Mouse (Mus musculus): Measurements from ENCODE around the gene St8sia6.

St8sia6 gene

DNA sequence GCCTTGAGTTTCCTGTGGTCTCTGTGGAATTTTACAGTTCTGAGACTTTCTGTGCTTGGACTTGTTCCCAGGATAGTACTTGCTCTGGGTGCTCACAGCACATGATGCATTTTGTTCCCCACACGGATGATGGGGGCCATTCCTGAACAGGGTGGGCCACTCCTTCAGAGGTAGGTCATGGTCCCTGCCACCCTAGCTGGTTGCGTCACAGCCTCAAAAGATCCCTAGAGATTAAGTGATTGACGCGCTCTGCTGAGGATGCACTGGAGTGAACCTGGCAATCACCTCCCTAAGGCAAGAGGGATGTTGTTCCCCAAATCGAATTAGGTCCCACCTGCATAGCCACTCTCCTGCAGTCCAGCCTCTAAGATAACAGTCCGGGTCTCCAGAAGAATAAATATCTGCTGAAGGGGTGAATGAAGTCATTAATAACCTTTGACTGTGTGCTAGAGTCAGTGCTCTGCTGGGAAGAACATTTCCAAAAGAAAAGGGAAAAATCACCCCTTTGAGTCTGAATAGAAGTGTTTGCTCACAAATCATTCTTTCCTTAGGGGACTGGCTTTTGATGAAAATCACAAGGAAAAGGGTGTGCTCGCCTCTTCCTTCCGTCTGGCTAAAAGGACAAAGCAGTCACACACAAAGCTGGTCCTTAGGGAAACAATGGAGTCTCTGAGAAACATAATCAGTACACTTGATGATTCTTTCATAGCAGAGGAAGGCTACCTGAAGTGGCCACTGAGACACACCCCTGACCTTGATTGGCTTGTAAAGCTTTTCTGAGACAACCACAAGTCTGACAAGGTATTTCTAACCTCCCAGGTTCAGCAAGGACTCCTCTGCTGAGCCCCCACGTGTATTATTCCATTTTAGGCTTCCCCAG, 26.1 kb downstream of the St8sia6 start:
- no peak for DNase-seq (ENCODE audit: low spot score in 2 of 2)

DNA sequence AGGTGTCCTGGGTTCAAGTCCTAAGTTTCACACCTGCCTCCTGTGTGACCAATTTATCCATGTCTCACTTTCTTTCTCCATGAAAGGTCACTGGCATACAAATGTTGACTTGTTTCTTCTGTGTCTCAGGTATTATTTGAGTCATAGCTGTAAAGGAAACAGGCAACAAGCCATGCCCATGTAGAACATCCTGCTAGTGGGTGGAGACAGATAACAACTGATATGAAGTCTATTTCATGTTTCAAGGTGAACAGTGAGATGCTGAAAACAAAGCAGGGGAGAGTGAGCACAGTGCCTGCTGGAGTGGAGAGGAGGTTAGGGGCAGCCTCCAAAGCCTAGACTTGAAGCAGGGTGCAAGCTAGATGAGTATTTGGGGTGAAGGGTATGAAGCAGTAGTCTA, 33.5 kb downstream of the St8sia6 start:
- no peak for DNase-seq (ENCODE audit: low spot score in 2 of 2)

DNA sequence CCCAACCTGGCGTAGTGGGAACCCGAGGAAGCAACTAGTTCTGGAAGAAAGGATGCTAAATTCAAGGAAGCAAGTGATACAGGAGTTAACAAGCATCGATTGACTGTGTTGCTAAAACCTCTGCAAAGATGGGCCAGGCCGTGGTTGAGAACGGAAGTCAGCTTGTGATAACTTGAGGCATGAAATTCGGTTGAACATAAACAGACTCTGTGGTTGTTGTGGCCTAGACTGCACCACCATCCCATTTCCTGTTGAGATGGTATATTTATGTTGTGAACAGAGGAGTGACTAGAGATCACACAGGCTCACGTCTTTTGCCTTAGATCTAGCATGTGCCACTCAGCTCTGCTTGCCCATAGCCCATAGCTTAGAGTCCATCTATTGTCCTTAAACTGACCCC, 36.5 kb downstream of the St8sia6 start:
- no peak for DNase-seq (ENCODE audit: low spot score in 2 of 2)

DNA sequence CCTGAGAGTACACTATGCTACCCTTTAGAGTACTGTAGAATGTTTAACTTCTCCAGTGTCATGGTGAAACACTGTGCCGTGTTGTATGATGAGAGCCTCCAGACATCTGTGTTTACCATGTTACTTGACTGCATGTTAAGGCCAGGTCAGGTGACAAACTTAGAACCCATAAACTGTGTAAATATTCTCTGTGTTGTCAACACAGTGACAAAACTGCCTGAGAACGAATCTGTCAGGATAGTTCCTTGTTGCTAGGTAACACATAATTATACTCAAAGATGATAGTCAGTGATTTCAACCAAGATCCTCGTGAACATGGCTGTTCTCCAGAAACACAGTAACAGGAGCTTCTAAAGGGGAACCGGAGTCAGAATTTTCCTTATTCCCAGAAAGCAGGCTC, 38.1 kb downstream of the St8sia6 start:
- no peak for DNase-seq (ENCODE audit: low spot score in 2 of 2)

DNA sequence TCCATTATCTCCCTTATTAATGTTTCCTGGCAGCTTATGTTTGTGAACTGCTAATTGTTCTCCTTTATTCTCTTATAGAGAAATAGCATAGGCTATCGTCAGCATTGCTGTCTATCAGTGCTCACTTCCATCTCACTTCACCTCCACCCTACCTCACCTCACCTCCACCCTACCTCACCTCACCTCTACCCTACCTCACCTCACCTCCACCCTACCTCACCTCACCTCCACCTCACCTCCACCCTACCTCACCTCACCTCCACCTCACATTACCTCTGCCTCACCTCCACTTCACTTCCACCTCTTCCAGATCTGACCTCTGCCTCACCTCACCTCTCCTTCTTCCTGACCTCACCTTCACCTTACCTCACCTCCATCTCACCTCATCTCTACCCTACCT, 42.2 kb downstream of the St8sia6 start:
- DNase-seq (ENCODE audit: low spot score in 2 of 2), result no peak

DNA sequence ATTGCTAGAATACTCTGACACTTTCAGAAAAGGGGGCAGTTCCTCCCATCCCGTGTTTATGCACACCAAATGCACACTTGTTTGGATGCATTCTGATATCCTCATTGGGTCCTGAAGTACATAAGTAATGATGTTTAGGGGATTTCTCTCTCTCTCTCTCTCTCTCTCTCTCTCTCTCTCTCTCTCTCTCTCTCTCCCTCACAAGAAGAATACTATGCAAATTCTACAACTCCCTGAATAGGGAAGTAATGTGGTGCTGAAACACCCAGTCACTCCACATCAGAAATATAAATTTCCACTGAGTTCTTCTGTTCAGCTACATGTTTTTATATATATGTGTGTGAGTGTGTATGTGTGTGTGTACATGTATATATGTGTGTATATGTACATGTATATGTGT, 43.1 kb downstream of the St8sia6 start:
- DNase-seq (ENCODE audit: low spot score in 2 of 2), result no peak

DNA sequence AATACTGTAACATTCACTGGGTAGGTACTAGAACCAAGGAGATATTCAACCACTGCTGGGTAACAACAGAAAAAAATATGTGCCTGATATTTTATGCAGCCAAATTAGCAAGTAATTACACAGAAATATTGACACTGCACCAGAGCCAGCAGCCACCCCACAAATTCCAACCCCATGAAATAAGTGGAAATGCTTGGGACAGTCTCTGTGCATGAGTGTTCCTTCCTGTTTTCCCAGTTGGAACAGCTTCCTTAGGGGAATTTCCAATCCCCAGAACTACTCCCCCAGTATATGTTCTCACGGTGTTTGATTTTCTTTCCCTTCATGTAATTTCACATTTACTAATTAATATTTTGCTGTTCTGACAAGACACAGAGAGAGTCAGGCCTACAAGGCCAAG, 43.8 kb downstream of the St8sia6 start:
- no peak for DNase-seq (ENCODE audit: low spot score in 2 of 2)

DNA sequence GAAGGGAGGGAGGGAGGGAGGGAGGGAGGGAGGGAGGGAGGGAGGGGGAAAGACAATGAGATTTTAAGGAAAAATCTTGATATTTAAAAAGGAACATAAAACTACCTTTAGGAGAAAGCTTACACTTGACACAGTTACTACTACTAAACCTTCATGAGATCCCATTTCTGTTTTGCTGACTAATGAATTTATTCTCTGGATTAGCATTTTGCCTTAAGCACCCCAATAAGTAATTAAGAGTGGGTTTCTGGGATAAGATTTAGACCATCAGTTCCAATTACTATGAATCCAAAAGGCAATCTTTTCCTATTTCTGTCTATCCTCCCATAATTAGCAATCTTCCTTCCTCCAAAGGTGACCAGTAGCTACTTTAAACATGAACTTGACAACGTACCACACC, 44.7 kb downstream of the St8sia6 start:
- DNase-seq (ENCODE audit: low spot score in 2 of 2), result no peak

DNA sequence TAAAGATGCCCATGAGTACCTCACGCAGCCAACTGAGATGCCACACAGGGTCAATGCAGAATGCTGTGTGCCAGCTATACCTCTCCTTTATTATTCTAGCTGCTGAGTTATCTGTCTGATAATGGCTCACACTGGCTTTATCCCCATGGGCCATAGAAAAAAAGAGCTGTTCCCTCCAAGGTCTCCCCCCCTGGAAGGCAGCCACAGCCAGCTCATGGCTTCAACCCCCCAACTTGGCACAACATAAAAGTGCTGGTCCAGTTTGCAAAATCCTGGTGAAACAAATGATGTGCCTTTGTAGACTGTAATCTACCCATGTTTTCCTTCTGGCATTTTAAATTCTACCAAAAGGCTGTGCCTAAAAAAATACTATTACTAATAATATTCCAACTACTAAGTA, 46.3 kb downstream of the St8sia6 start:
- no peak for DNase-seq (ENCODE audit: low spot score in 2 of 2)

DNA sequence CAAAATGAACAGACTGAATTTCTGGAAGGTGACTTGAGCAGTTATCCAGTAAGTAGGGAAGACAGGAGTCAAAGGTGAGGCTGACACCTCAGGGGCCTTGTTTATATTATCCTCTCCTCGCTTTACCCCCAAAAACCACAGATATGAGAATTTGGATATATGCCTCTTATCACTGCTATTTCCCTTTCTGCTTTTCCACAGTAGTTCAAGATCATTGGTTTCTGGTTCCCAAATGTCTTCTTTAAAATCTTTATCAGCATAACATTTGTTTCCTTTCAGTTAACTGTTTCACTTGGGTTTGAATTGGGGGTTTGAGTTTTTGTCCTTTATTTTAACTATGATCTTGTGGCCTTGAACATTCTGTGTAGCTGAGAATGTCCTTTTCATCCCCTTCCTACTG, 47.8 kb downstream of the St8sia6 start:
- DNase-seq (ENCODE audit: low spot score in 2 of 2), result no peak

DNA sequence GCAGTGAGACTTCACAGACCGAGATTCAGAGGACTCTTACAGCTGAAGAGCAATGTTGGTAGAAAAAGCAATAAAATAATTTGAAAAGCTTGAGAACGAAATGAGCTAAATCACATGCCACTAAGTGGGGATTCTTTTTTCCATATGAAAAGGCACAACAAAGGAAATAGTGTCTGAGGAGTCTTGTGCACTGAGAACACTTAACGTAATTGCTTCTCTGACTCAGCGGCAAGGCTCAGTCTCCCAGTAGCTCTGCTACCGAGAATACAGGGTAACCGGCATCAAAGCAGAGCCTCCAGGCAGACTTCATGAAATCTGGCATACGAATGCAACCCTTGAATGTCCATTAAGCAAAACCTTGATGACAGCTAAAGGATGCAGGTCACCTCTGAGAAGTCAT, 55.2 kb downstream of the St8sia6 start:
- no peak for DNase-seq (ENCODE audit: low spot score in 2 of 2)

DNA sequence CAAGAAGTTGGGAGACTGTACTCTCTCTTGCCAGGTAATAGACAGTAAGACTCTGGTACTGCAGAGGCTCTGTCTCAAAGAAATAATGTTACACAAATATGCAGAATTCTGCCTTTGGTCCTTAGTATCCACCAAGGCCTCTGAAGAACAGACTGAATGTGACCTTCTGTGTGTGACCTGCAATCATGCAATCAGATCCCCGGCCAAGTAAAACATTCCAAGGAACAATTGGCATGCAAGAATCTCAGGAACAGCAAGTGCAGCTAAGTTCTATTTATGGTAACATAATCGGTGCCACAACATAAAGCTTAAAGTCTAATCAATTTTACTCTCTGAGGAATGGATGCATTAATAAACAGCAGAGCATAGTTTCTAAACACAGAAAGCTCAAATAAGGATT, 66.0 kb downstream of the St8sia6 start:
- DNase-seq (ENCODE audit: low spot score in 2 of 2), result no peak

DNA sequence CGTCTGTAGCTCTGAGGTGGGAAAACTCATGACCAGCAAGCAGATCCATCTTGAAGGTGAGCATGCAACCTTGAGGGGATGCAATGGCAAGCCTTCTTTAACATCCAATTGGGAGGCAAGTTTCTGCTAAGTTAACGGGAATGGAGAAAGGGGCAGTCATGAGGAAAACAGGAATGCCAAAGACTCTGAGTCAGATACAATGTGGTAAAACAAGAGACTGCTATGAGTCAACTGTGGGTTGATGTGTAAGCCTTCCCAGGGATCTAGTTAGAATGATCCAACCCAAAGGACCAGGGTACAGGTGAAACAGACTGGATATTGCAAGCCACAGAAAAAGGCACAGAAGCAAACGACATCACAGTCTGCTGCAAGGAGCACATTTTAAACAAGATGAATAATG, 68.3 kb downstream of the St8sia6 start:
- DNase-seq (ENCODE audit: low spot score in 2 of 2), result no peak

DNA sequence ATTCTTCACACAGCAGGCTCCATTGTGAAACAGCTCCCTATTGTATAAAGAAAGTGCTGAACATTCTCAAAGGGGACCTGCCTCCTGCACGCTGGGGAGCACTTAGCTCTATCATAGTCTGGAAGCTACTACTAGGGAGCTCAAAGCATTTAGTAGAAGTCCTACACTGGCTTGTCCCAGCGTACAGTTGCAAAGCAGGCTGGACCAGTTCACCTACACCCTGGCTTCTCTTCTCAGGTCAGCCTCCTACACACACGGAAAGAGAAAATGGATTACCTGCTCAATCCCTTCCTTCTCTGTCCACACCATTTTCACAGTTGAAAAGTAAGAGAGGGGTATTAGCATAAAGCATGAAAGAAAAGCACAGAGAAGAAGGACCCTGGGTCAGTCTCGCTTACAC, 71.6 kb downstream of the St8sia6 start:
- no peak for DNase-seq (ENCODE audit: low spot score in 2 of 2)

DNA sequence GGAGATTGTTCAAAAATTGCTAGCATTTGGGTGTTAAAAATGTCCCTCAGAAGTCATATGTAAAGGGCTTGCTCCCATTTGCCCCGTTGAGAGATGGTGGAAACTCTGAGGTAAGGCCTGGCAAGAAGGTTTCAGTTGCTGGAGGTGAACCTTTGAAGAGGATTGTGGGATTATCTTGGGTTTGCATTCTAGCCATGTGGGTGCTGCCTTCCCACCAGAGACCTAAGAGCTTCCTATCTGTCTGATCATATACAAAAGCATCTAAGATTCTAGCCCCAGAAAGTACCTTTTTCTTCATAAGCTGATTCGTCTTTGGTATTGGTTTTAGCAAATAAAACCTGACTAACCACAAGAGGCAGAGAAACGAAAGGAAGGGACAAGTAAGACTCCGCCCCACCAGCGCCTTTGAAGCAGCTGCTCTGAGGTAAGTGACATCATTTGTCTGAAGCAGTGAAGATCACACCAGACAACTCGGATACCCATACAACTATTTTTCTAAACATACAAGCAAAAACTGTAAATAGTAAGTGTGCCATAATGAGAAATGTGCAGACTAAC, 75.2 kb downstream of the St8sia6 start:
- no peak for DNase-seq (ENCODE audit: low spot score in 2 of 2)

DNA sequence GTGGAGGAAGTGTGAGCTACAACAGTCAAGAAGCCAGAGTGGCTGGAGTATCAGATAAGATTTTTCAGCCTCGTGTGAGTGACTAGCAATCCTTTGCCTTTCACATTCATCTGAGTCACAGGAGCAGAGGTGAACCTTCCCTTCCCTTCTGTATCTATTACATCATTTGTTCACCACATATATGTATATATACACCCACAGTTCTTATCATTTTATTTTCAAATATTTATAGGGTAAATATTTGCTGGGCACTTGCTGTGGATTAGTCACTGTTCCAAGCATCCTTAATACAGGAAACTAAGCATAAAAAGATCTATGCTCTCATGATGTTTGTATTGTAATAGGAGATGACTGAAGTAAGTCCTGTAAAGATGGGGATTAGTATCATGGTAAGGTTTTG, 85.1 kb downstream of the St8sia6 start:
- DNase-seq (ENCODE audit: low spot score in 2 of 2), result no peak

DNA sequence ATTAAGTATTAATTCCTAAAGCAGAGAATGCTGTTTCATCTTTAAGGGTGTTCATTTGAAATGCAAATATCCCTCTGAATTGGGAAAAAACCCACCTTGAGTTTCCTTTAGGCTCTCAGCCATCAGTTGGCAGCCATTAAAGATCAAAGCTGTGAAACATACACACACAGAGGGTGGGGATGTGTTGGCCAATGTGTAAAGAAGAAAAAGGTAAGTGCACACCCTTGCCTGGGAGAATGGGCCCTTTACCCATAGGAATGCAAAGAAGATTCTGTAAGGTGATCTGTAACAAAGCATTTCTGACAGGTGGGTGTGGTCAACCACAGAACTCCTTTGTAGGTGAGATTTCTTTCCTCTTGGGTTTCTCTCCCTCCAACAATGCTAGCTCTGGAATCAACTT, 96.3 kb downstream of the St8sia6 start:
- no peak for DNase-seq (ENCODE audit: low spot score in 2 of 2)

DNA sequence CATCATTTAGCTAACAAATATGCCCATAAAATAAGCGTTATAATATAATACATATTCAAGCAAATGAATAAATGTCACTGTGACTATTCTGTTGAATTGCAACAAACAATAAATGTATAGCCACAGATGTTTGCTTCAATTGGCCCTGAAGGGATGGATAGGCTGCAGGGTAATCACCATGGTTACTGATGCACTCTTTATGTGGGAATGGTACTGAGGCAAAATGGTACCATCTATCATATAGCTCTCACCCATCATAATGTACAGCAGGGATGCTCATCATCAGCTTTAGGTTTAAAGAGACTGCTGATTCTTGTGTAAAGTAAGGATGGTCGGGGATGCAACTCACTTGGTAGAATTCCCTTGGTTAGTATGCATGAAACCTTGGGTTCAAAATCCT, 99.4 kb downstream of the St8sia6 start:
- DNase-seq (ENCODE audit: low spot score in 2 of 2), result no peak

DNA sequence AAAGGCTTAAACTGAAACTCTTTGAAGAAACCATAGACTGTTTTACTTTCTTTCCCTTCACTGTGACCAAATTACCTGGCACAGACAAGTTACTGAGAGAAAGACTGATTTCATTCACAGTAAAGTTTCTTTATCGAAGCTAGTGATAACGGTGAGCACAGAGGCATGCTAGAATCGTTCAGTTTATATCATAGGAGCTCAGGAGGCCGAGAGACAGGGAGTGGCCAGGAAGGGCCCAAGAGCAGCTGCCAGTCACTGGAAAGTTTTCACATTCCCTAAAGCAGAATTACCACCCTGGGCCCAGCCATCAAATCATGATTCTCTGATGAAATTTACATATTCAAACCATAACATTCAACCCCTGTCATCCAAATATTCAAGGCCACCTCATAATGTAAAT, 109.5 kb downstream of the St8sia6 start:
- no peak for DNase-seq (ENCODE audit: low spot score in 2 of 2)

DNA sequence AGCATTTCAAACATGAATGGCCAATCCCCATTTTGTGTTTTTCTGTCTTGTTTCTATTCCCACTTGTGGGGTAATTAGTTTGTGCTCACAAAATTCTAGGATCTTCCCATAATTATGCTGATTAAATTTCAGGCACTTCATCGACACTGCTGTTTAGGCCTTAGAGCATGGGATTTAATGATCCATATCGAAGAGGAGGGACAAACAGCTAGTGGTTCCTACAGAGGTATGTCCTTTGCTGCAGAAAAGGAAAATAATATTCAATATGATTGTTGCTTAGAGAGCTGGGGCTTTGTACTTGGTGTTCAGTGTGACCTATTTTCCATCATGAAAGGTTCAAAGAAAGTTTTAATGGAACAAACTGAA, 110.7 kb downstream of the St8sia6 start:
- no peak for DNase-seq (ENCODE audit: low spot score in 2 of 2)

DNA sequence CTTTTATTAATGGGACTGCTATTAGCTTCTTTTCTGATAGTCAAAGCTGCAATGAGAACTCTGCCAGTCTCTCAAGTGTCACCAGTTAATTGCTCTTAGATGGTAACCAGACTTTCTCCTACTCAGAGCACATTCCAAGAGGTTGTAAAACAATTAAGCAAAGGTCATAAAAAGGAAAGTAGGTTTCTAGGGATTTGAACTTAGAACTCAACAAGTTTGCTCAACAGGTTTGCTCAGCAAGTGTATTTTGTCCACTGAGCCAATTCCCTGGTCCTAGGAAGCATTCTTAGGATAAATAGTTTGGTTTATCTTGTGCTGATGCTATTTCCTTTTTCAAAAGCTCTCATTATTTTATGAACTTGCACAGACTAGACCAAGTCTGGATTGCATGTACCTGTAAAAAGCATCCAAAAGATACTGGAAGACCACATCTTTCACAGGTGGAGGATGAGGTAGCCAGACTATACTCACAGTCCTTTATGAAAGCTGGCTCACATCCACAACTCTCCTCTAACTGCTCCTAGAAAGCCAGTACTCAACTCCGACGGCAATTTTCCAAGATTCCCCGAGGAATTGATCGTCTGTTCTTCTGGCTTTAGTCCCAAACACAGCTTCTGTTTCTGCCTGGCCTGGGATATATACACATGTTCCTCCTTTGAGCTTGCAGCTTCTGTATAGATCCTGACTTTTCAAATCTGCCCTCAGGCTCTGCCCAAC, 111.2 kb downstream of the St8sia6 start:
- DNase-seq (ENCODE audit: low spot score in 2 of 2), result no peak

DNA sequence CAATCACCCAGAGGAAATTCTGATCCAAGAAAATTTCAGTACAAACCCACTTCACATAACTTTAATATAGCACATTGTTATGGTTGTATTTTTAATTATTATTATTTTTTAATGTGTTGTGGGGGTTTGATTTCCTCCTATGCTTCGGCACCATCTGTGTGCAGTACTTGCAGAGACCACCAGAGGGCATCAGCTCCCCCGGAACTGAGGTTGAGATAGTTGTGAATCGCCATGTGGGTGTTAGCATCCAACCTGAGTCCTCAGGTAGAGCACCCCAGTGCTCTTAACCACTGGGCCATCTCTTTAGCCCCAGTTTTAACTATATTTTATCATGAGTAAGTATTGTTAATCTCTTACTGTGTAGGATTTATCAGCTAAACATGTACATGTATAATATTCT, 120.9 kb downstream of the St8sia6 start:
- no peak for DNase-seq (ENCODE audit: low spot score in 2 of 2)

DNA sequence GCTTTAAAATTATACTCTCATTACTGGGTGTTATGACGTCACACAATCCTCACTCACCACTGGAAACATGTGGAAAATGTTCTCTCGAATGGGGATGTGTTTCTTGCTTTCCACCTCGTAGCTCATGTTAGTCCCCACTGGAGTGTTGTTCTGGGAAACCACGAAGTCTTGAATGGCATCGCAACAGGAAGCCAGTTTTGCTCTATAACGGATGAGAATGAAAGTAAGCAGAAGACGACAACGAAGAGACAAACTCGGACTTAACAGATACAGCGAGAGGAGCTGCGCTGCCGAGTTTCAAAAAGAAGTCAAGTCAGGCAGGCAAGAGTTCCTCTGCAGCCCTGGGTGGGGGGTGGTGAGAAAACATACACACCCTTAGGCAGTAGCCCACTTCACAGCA, 121.4 kb downstream of the St8sia6 start:
- DNase-seq (ENCODE audit: low spot score in 2 of 2), result no peak
